Comparison of ENCODE assay signal across 10 mouse cellular contexts in genomic region chr2:158058534-158058933, GRCm38 (mm10). TPM values are rescaled to one million over a fixed set of nuclear protein-coding genes. Genes with fewer than 3 reads are reported as not detected.
DNase-seq lines count a peak whose midpoint lies in the region; ATAC-seq lines count a peak whose summit lies in the region.
"Had no signal": no experiment of that assay in that cellular context is flagged by ENCODE, and none has a peak within 500 bp of the region (broad histone marks: within the 10 kb centered on the region; RNA-seq: fewer than 3 reads in every experiment).

No protein-coding gene starts in this region.

- peaks cover 21% of the 10 kb centered on the region; the same call in 1 of the 2 replicates for H3K36me3 ChIP-seq in forebrain, embryonic 15.5 days
- peaks cover 92% of the 10 kb centered on the region for H3K36me3 ChIP-seq in forebrain, embryonic 10.5 days (replicated peaks)

- no peak overlapping the region for H3K4me3 ChIP-seq in forebrain, embryonic 15.5 days
- H3K4me3 ChIP-seq in forebrain, embryonic 10.5 days: no peak overlapping the region
- H3K4me3 ChIP-seq: heart, embryonic 15.5 days had no signal

- H3K9ac ChIP-seq in forebrain, embryonic 15.5 days (replicated peaks): no peak overlapping the region
- H3K9ac ChIP-seq: heart, embryonic 15.5 days had no signal

- H3K27me3 ChIP-seq in forebrain, embryonic 15.5 days: no peaks in the 10 kb centered on the region
- no peaks in the 10 kb centered on the region for H3K27me3 ChIP-seq in forebrain, embryonic 10.5 days (ENCODE audit: poor library complexity, severe bottlenecking)
- H3K27me3 ChIP-seq: heart, embryonic 15.5 days had no signal

- ATAC-seq in forebrain, embryonic 15.5 days (replicated peaks): peak; percentile 61; the same call in 1 of the 2 replicates

- 55% methylated on average over 10 of the region's 10 CpGs for WGBS in forebrain, embryonic 15.5 days
- WGBS in forebrain, embryonic 10.5 days: 95% methylated on average over 10 of the region's 10 CpGs

- no peak for DNase-seq in forebrain, embryonic 10.5 days (ENCODE audit: extremely low spot score, low spot score)
- peak; percentile 60 for DNase-seq in NIH3T3 (ENCODE audit: low read depth)
- peak; percentile 53 for DNase-seq in fibroblast of lung, adult 2 months (ENCODE audit: low read depth)
- DNase-seq in layer of hippocampus, adult 8-10 months (ENCODE audit: low spot score in 2 of 2): peak; percentile 54 to 72
- no peak for DNase-seq in testis, postnatal 14 days (ENCODE audit: low spot score)
- DNase-seq in thymus, postnatal 36 days: no peak
- DNase-seq in spleen, adult 12 weeks (ENCODE audit: low spot score): no peak

- no peak overlapping the region for H3K4me2 ChIP-seq in forebrain, embryonic 15.5 days (replicated peaks)
- H3K4me2 ChIP-seq: heart, embryonic 15.5 days had no signal

- H3K27ac ChIP-seq in forebrain, embryonic 15.5 days (replicated peaks): peak overlapping the region; percentile 64
- H3K27ac ChIP-seq in forebrain, embryonic 10.5 days: no peak overlapping the region
- H3K27ac ChIP-seq: heart, embryonic 15.5 days; macrophage had no signal

- H3K9me3 ChIP-seq in forebrain, embryonic 15.5 days: no peaks in the 10 kb centered on the region
- H3K9me3 ChIP-seq in forebrain, embryonic 10.5 days: no peaks in the 10 kb centered on the region
- H3K9me3 ChIP-seq: heart, embryonic 15.5 days had no signal

- H3K4me1 ChIP-seq in forebrain, embryonic 15.5 days: peaks cover 30% of the 10 kb centered on the region
- H3K4me1 ChIP-seq in forebrain, embryonic 10.5 days: no peaks in the 10 kb centered on the region

RNA-seq across cellular contexts. Expression of gene Rprd1b, which starts 30.2 kb away (rescaled TPM):
- polyA plus RNA-seq in forebrain, embryonic 15.5 days (2015; fragmentation: Nextera tagmentation; extraction: Ambion mirVana): 38.9 and 44.1 TPM in 2 replicates
- 58.1 and 59.3 TPM in 2 replicates for polyA plus RNA-seq in forebrain, embryonic 10.5 days (2016; fragmentation: Nextera tagmentation; extraction: Ambion mirVana)
- 10 to 100 TPM; 51.1 to 61.0 (median 52.7) TPM for total RNA-seq in layer of hippocampus, adult 8-10 months (2022)

RNA-seq across cellular contexts. Expression of gene Tti1, which starts 30.3 kb away (rescaled TPM):
- 21.3 and 22.2 TPM in 2 replicates for polyA plus RNA-seq in forebrain, embryonic 15.5 days (2015; fragmentation: Nextera tagmentation; extraction: Ambion mirVana)
- polyA plus RNA-seq in forebrain, embryonic 10.5 days (2016; fragmentation: Nextera tagmentation; extraction: Ambion mirVana): 44.4 and 44.7 TPM in 2 replicates
- 10 to 100 TPM; 20.1 to 26.7 (median 24.3) TPM for total RNA-seq in layer of hippocampus, adult 8-10 months (2022)

Comparison
In these comparisons a context has a peak if more than half of its experiments do, and no peak if none do; other contexts are left out.
1. DNase-seq: peak in NIH3T3 (single experiment), fibroblast of lung, adult 2 months (single experiment) and layer of hippocampus, adult 8-10 months (2 of 2); none in forebrain, embryonic 10.5 days (single experiment), testis, postnatal 14 days (single experiment), thymus, postnatal 36 days (0 of 2) and spleen, adult 12 weeks (single experiment).